Mouse (Mus musculus): ENCODE data around the gene Gpr82.

GRCm38 (mm10) chrX:13700681-13701080, 39.5 kb downstream of the Gpr82 start:
- TF ChIP-seq CTCF (IDR thresholded peaks at IDR 0.05; ENCODE audit: control insufficient read depth, insufficient read depth, insufficient read length) (no peak), MYOD1 (IDR thresholded peaks at IDR 0.05; ENCODE audit: control insufficient read depth, insufficient read length, low read depth) (no peak), MYOG (IDR thresholded peaks at IDR 0.05; ENCODE audit: control insufficient read depth, extremely low read depth, insufficient read length) (no peak), MAX (IDR thresholded peaks at IDR 0.05) (no peak), CEBPB (IDR thresholded peaks at IDR 0.05; ENCODE audit: low read depth) (no peak)
